Mouse (Mus musculus): ENCODE measurements around the gene Zfp622. TPM values are rescaled to one million over a fixed set of nuclear protein-coding genes. Genes with fewer than 3 reads are reported as not detected.
A peak's percentile ranks its signal among the peaks of the same experiment; 100 is the strongest.

Zfp622 gene
- 10 to 100 TPM; 24.0 to 24.5 TPM for total RNA-seq (2021)
- long read RNA-seq, experiment 1, transcript Zfp622-201 (6 exons, 2,802 nt), result major isoform, 33 of 40 reads
- long read RNA-seq, experiment 1, partial matches to known transcripts, result 7 of 40 reads
- long read RNA-seq, experiment 1, other reads (novel, unspliced or antisense), result 0 of 40 reads
- long read RNA-seq, experiment 2, transcript Zfp622-201 (6 exons, 2,802 nt), result major isoform, 41 of 45 reads
- long read RNA-seq, experiment 2, partial matches to known transcripts, result 2 of 45 reads
- long read RNA-seq, experiment 2, other reads (novel, unspliced or antisense), result 1 of 45 reads

GRCm38 (mm10) chr15:25984067-25984733, at the start of gene Zfp622:
Gene Zfp622, plus strand, starts transcription at chr15:25984366.
- DNase-seq (ENCODE audit: low spot score), result peak; percentile 97

DNA sequence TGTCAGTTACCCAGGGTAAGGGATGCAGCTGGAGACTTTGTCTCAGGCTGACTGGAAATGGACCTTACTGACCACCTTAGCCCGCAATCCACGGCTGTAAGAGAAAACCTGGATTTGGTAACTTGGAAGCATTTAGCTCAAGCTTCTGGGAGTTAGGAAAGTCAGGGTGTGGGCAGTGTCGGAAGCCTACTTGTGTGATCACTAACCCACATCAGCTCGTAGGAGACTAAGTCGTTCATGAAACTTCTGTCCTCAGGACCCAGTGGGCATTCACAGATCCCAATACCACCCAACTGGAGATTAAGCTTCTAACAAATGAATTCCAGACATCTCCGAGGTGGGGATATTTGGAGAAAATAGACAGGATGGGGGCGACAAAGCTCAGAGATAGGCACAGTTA, 49.8 kb upstream of the Zfp622 start:
- DNase-seq (ENCODE audit: low spot score), result no peak

- DNase-seq (ENCODE audit: low spot score), result no peak
Observed at GRCm38 (mm10) chr15:25938496-25938895, 45.7 kb upstream of the Zfp622 start.

DNA sequence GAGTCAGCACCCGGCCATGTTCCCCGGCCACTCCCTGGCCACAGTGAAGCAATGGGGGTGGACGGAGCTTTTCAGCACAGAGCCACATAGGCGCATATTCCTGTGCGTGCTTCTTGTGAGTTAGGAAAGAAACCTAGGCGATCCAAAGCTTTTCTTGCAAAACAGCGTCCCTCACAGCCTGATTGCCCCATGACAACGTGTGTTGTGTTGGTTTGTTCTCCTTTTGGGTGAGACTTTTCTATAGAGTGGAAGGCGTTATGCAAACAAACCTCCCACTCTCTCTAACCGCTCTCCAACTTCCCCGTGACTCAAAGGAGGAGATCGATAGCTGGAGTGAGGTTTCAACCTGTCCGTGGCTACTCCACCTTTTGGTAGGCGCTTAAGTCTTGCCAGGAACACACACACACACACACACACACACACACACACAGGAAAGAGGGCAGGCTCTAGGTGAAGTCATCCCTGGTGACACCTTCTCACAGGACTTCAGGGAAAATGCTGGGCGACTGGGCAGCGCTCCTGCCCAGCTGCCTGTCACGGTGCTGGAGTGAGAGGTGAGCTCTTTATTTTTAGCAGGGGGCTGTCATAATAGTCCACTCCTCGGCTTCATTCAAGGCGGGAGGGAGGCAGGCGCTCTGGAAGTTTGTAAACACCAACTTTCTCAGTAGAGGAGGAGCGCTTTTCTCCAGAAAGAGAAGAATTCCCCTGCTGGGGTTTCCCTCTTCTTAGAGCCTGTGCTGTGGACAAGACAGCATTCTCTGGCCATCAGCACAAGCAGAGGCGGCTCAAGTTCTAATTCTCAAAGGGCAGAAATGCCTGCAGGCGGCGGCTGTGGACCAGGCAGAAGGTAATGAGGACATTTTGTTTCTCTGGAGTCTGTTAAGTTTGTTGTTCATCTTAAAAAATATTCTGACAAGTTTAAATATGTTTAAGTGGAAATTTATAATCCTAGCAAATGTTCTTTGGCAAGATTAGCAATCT, 43.5 kb upstream of the Zfp622 start:
- DNase-seq (ENCODE audit: low spot score), result peak; percentile 76

DNA sequence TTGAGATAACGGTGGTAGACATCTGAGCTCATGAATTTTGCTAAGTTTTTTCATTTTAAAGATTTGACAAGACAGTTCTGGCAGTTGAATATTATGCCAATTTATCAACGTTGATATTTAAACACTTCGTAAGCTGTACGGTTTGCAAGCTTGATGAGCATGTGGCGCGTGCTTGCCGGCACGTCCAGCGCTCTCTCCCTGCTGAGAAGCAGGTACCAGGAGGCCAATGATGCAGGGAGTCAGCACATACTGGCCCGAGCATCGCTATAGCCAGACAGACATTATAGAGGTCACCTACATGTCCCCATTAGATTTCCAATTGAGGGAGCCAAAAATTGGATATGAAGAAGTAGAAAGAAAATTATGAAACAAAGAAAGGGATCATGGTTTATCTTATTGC, 42.7 kb upstream of the Zfp622 start:
- no peak for DNase-seq (ENCODE audit: low spot score)

DNA sequence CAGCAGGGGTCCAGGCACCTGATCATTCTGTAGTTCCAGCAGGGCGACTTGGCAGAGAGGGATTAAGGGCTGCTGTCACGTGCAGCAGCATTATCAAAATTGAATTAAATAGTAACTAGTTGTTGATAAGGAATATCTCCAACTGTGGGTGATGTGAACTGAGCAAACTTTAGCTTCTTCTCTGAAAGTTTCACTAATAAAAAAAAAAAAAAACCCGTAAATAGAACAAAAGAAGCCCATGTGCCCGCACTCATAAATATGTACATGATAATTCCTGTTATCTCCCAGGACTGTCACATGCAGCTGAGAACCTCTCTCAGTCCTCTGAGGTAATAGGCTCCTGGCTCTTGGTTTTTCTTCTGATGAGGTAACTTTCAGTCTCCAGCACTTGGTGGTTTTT, 41.8 kb upstream of the Zfp622 start:
- DNase-seq (ENCODE audit: low spot score), result no peak

DNA sequence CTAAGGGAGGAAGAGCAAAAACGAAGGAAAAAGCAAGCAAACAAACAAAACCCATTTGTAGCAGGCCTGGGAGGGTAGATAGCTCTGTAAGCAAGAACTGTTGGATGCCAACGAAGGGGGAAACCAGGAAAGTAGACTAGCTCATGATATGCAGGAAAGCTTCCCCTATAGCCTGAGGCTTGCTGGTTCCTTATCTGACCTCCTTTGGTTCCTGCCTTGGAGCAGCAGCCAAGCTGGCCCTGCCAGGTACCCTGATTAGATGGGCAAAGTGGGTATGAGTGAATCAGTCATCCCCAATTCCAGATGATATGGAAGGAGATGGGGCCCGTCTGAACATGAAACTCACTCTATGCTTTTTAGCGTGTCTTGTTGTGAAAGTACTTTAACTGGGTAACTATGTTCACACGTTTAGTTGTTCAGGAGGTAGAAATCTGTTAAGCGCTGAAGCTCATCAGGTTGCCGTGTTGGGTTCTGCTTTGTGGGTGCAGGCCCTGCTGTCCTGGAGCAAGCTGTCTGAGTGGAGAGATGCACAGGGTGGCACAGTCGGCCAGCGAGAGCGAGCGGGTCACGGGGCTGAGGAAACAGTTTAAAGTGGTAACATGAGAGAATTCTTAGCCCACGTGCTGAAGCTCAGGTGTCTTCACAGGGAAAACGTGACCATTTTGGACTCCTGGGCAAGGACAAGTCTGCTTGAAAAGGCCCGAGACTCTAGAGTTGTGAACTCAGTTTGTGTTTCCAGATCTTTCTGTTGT, 40.6 kb upstream of the Zfp622 start:
- DNase-seq (ENCODE audit: low spot score), result peak; percentile 69

DNA sequence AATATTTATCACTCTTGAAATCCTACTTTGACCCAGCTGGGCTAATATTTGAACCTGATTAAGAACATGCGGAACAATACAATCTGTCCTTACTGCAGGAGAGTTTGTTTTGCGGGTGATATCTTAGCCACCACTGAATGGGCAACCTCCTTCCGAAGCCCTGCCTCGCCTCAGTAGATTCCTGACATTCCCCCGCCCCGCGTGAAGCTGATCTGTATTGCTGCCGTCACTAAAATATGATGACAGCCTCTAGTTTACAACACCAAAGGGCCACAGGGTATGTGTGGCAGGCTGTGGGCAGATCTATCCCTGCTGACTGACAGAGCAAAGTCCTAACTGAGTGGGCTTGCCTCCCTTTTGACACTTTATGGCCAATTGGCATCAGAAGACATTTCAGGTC, 38.9 kb upstream of the Zfp622 start:
- no peak for DNase-seq (ENCODE audit: low spot score)

DNA sequence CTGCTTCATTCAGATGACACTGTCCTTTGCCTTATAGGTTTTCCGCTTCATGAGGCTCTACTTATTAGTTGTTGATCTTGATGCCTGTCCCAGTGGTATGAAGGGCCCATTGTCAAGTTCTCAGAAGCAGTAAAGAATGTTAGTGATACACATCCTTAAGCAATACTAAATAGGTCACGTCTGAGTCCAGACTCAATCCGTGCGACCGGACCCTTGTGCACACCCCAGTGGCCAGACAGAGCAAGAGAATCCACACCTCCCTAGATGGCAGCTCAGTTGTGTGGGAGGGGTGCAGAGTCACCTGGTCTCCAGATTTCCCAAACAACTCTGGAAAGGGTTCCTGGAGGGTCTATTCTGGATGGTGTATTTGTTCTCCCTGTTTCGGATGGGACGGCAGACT, 37.7 kb upstream of the Zfp622 start:
- DNase-seq (ENCODE audit: low spot score), result no peak

- DNase-seq (ENCODE audit: low spot score), result no peak
Observed at GRCm38 (mm10) chr15:25947383-25947782, 36.8 kb upstream of the Zfp622 start.

GRCm38 (mm10) chr15:25948257-25949223, 35.6 kb upstream of the Zfp622 start:
- DNase-seq (ENCODE audit: low spot score), result peak; percentile 78

GRCm38 (mm10) chr15:25949696-25950095, 34.5 kb upstream of the Zfp622 start:
- no peak for DNase-seq (ENCODE audit: low spot score)

GRCm38 (mm10) chr15:25950584-25950983, 33.6 kb upstream of the Zfp622 start:
- DNase-seq (ENCODE audit: low spot score), result no peak

DNA sequence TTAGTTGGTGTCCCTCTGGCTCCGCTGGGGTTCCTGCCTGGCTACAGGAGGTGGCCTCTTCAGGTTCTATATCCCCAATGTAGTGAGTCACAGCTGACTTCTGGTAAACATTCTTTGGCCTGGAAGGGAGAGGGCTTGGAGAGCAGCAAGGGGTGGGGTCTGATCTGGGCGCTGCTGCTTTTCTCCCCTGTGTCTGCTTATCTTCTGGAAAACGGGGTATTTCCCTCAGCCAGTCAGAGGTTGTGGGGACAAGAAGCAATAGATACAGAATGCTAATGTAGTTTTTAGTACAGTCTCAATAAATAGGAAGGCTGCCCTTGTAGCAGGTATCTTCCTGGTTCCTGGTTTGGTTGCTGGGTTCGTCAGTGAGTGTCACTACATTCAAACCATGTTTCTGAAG, 33.1 kb upstream of the Zfp622 start:
- no peak for DNase-seq (ENCODE audit: low spot score)

- no peak for DNase-seq (ENCODE audit: low spot score)
Observed at GRCm38 (mm10) chr15:25956001-25956400, 28.2 kb upstream of the Zfp622 start.

DNA sequence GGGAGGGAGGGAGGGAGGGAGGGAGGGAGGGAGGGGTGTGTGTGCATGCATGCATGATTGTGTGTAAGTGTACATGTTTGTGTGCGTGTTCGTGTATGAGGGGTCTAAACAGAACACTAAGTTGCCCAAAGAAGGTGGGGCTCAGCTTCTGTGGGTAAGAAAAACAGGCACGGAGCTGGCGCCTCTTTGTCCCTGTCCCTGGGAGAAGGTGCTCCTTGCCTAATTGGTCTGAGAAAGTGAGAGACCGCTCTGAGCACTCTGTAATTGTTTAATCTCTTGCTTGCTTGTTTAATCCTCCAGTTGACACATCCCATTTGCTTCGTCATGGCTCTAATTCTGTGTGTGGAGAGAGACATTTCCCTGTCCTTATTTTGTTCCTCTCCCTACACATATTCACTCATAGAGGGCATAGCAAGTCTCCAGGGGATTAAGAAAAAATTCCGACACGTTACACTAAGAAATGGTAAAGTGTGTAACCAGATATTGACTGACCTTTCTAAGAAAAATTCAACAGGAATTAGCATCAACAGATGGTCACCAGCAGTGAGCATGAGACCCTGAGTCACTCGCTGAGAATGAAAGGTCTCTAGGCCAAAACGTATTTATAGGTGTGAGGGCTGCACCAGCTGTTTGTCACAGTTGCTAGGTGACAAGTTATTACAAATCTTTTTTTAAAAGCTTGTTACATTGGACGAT, 27.6 kb upstream of the Zfp622 start:
- peak; percentile 67 for DNase-seq (ENCODE audit: low spot score)

DNA sequence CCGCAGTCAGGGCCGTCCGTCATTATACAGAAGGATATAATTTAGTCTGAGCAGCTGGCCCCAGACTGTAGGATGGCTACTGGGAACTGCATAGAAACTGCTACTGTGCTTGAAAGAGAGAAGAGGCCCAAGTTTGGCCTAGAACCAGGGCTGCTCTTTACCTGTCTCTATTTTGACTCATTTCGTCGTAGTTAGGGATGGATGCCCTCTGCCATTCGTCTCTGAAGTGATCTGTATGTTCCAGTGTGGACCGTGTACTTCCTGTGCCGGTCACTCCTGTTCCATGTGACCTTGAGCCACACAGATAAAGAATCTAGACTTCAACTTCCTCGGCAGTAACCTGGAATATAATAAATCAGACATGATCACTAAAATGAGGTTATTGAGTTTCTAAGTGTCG, 26.5 kb upstream of the Zfp622 start:
- no peak for DNase-seq (ENCODE audit: low spot score)

DNA sequence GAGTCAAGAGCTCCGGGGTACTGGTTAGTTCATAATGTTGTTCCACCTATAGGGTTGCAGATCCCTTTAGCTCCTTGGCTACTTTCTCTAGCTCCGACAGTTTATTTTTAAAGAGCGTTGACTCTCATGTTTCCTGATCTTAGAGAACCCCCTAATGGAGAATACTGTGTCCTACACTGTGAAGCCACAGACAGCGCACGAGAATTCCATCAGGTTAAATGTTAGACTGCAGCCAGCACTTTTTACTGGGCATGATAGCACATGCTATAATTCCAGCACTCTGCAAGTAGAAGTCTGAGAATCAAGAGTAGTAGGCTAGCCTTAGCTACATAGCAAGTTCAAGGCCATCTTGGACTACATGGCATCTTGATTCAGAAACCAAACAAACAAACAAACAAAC, 24.8 kb upstream of the Zfp622 start:
- DNase-seq (ENCODE audit: low spot score), result no peak

- DNase-seq (ENCODE audit: low spot score), result no peak
Observed at GRCm38 (mm10) chr15:25960231-25960630, 23.9 kb upstream of the Zfp622 start.

Data from gastrocnemius, adult 18-20 months (tissue).